Mouse (Mus musculus): ENCODE data around the gene Hnrnpa1.
A peak's percentile ranks its signal among the peaks of the same experiment; 100 is the strongest.

GRCm38 (mm10) chr15:103239685-103240159 is 510 bp upstream of the Hnrnpa1 start, which contains the start of gene Cbx5:
- TF ChIP-seq POLR2A (IDR thresholded peaks at IDR 0.05; ENCODE audit: low read depth, low read length) (peak; percentile 21), CTCF (IDR thresholded peaks at IDR 0.05; ENCODE audit: extremely low read depth, insufficient read depth, insufficient read length, insufficient replicate concordance) (no peak)
